Mouse (Mus musculus) forebrain, embryonic 12.5 days (tissue): ENCODE measurements at regions not wholly inside any gene's neighbourhood (a gene's known extent, or its start where the extent isn't known, plus 50 kb on each side); places are given as distances from the start of the nearest gene placed in this dataset.

ENCODE experiments used
- ATAC-seq: fragments of 200-750 bp; cut with Nextera tagmentation; 2 replicates; pipeline ENCODE4 v1.8.0; 2017; ENCODE audit warnings: moderate TSS enrichment; ENCODE audit not compliant: low FRiP score
- H3K27ac ChIP-seq: fragments of 300-500 bp; sonication (generic); 2 replicates; pipeline ENCODE4 v1.5.1; 2016; ENCODE audit warnings: mild to moderate bottlenecking
- H3K27me3 ChIP-seq: fragments of 300-500 bp; sonication (generic); 2 replicates; pipeline ENCODE4 v1.6.1; 2016; ENCODE audit warnings: mild to moderate bottlenecking
- H3K36me3 ChIP-seq: fragments of 300-500 bp; sonication (generic); replicated peaks from 2 replicates; pipeline ENCODE4 v1.6.1; 2016; ENCODE audit warnings: mild to moderate bottlenecking
- H3K4me1 ChIP-seq: fragments of 300-500 bp; sonication (generic); 2 replicates; pipeline ENCODE4 v1.6.1; 2016
- H3K4me2 ChIP-seq: fragments of 300-500 bp; sonication (generic); 2 replicates; pipeline ENCODE4 v1.6.1; 2016; ENCODE audit warnings: mild to moderate bottlenecking, moderate library complexity
- H3K4me3 ChIP-seq: fragments of 300-500 bp; sonication (generic); replicated peaks from 2 replicates; pipeline ENCODE4 v1.5.1; 2016; ENCODE audit warnings: mild to moderate bottlenecking
- H3K9ac ChIP-seq: fragments of 300-500 bp; sonication (generic); 2 replicates; pipeline ENCODE4 v1.6.1; 2016; ENCODE audit warnings: mild to moderate bottlenecking
- H3K9me3 ChIP-seq: fragments of 300-500 bp; sonication (generic); 2 replicates; pipeline ENCODE4 v1.6.1; 2016

DNA sequence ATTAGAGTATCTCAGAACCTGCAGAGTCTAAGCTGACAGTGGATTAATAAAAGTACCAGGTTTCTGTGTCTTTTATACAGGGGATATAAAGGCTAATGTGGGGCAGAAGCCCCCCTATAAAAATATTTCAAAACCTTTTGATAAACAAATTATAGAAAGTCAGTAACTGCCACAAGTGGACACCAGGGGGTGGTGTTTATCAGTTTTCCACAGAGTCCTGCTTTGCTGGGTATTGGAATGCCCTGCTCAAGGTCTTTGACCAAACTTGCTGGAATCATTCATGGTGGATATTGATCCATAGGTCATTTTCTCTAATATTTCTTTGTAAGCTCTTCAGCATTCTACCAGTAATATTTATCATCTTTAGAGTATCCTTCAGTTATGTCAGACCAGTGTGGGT, 51.4 kb downstream of the Scgb1b24 start:
- Histone ChIP-seq H3K4me1 (no peaks in the 10 kb centered on the region), H3K4me2 (no peak overlapping the region), H3K9me3 (peaks cover 69% of the 10 kb centered on the region), H3K27ac (no peak overlapping the region), H3K4me3 (no peak overlapping the region), H3K36me3 (no peaks in the 10 kb centered on the region), H3K27me3 (no peaks in the 10 kb centered on the region), H3K9ac (no peak overlapping the region)
- ATAC-seq = no peak
